Mouse (Mus musculus) liver, embryonic 11.5 days (tissue): ENCODE measurements around the gene Kdm4c. TPM values are rescaled to one million over a fixed set of nuclear protein-coding genes. Genes with fewer than 3 reads are reported as not detected.

Experiments
- ATAC-seq: fragments of 200-750 bp; cut with Nextera tagmentation; replicated peaks from 2 replicates; pipeline ENCODE4 v1.8.0; 2017; ENCODE audit warnings: moderate number of reproducible peaks, mild to moderate bottlenecking, moderate TSS enrichment, moderate library complexity; ENCODE audit not compliant: low FRiP score
- DNase-seq: peaks from one replicate; pipeline ENCODE4 v3.0.0-alpha.2; 2017; ENCODE audit warnings: low spot score
- H3K27ac ChIP-seq: fragments of 300-500 bp; sonication (generic); 2 replicates; pipeline ENCODE4 v1.5.1; 2014; ENCODE audit warnings: mild to moderate bottlenecking, low read depth, low read length, control low read depth
- H3K27me3 ChIP-seq: fragments of 300-500 bp; sonication (generic); replicated peaks from 2 replicates; pipeline ENCODE4 v1.6.1; 2014; ENCODE audit warnings: low read length, mixed read lengths; ENCODE audit not compliant: control insufficient read depth, insufficient read depth
- H3K36me3 ChIP-seq: fragments of 300-500 bp; sonication (generic); 2 replicates; pipeline ENCODE4 v1.6.1; 2014; ENCODE audit warnings: mild to moderate bottlenecking, low read length, moderate library complexity, mixed read lengths; ENCODE audit not compliant: control insufficient read depth, insufficient read depth
- H3K4me1 ChIP-seq: fragments of 300-500 bp; sonication (generic); replicated peaks from 2 replicates; pipeline ENCODE4 v1.6.1; 2014; ENCODE audit warnings: low read length, mixed read lengths; ENCODE audit not compliant: control insufficient read depth, insufficient read depth
- H3K4me2 ChIP-seq: fragments of 300-500 bp; sonication (generic); 2 replicates; pipeline ENCODE4 v1.6.1; 2014; ENCODE audit warnings: mild to moderate bottlenecking, control low read depth, moderate library complexity
- H3K4me3 ChIP-seq: fragments of 300-500 bp; sonication (generic); 2 replicates; pipeline ENCODE4 v1.5.1; 2014; ENCODE audit warnings: low read depth, low read length, control low read depth
- H3K9ac ChIP-seq: fragments of 300-500 bp; sonication (generic); 2 replicates; pipeline ENCODE4 v1.6.1; 2014; ENCODE audit warnings: low read depth, low read length, control low read depth
- H3K9me3 ChIP-seq: fragments of 300-500 bp; sonication (generic); 2 replicates; pipeline ENCODE4 v1.6.1; 2016; ENCODE audit warnings: low read length, inconsistent platforms, mixed read lengths; ENCODE audit not compliant: control insufficient read depth
- WGBS: fragments of 180-500 bp; shearing (Covaris S2); extraction: QIAGEN DNeasy Blood & Tissue Kit; methylation state at CpG from one replicate; pipeline ENCODE4 v1.1.7; 2014; 5-methylcytosine and 5-hydroxymethylcytosine counted together
- polyA plus RNA-seq: library from polyadenylated mRNA; unstranded; fragments of >200 nt; fragmentation: Nextera tagmentation; extraction: Ambion mirVana; gene quantifications from 2 replicates; pipeline ENCODE4 v1.2.1, GENCODE M21; 2014

Kdm4c gene
- polyA plus RNA-seq, 1 experiment from 2014 or later, result 9.9 TPM

DNA sequence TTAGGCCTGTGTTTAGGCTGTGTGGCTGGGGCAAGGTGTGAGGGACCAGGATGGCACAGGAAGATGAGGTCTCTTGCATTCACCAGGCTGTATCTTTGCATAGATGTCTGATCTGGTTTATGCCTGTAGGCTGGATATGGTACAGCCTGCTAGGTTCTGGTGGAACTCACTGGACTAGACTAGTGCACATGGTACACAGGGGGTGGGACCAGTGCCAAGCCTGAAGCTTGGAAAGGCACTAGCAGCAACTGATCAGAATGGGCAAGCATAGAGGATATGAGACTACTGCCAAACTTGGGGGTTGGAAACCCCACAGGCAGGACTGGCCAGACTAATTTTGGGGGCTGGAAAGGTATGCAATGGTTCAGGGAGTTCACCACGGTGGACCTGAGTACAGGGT, 35.2 kb downstream of the Kdm4c start:
- ATAC-seq (0 out of 2 replicates have a peak, but pooled peaks have one; percentile 10), DNase-seq (no peak)
- H3K9ac ChIP-seq, result no peak overlapping the region
- H3K4me2 ChIP-seq, result no peak overlapping the region
- no peak overlapping the region for H3K4me3 ChIP-seq
- no peak overlapping the region for H3K27ac ChIP-seq
- no peaks in the 10 kb centered on the region for H3K27me3 ChIP-seq
- WGBS, result 73% methylated on average over 1 of the region's 1 CpGs
- no peaks in the 10 kb centered on the region for H3K4me1 ChIP-seq
- H3K9me3 ChIP-seq, result no peaks in the 10 kb centered on the region
- H3K36me3 ChIP-seq, result no peaks in the 10 kb centered on the region

DNA sequence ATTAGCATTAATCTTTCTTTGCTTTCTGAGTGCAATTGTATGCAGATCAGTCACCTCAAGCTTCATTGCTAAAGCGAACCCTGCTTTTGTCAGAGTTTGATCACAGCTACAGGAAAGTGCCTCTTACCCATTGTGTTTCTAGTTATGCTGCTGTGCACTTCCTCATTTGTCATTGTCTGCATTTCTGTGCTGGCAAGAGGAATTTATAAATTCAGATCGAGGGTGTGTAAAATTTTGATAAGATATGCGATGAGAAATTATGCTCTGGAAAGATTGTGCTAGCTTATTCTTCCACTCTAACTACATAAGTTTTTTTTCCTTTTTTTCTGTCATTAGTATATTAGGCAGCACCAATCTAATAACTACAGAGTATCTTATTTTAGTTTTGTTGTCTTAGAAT, 37.9 kb downstream of the Kdm4c start:
- Histone ChIP-seq H3K27me3 (no peaks in the 10 kb centered on the region), H3K9ac (no peak overlapping the region), H3K4me2 (no peak overlapping the region), H3K27ac (no peak overlapping the region), H3K36me3 (no peaks in the 10 kb centered on the region), H3K4me1 (no peaks in the 10 kb centered on the region), H3K9me3 (no peaks in the 10 kb centered on the region), H3K4me3 (no peak overlapping the region)
- 71% methylated on average over 3 of the region's 3 CpGs for WGBS
- ATAC-seq (no peak), DNase-seq (no peak)

DNA sequence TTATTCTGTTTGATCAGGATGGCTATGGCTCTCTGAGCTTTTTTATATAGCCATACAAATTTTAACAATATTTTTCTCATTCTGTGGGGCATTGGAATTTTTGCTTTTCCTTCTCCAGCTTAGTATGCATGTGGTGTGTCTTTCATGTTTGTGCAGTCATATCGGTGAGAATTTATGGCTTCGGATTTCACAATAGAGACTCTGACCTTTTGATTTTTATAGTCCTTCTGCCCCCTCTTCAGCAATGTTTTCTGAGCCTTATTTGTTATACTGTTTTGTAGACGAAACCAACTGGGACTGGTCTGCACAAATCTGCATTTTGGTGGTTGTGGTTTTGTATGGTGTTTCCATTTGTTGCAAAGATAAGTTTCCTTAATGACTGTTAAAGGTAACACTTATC, 45.6 kb downstream of the Kdm4c start:
- Histone ChIP-seq H3K27ac (no peak overlapping the region), H3K9me3 (no peaks in the 10 kb centered on the region), H3K27me3 (no peaks in the 10 kb centered on the region), H3K36me3 (no peaks in the 10 kb centered on the region), H3K4me1 (no peaks in the 10 kb centered on the region), H3K4me2 (no peak overlapping the region), H3K9ac (no peak overlapping the region), H3K4me3 (no peak overlapping the region)
- 89% methylated on average over 3 of the region's 3 CpGs for WGBS
- ATAC-seq, result no peak
- DNase-seq, result no peak

DNA sequence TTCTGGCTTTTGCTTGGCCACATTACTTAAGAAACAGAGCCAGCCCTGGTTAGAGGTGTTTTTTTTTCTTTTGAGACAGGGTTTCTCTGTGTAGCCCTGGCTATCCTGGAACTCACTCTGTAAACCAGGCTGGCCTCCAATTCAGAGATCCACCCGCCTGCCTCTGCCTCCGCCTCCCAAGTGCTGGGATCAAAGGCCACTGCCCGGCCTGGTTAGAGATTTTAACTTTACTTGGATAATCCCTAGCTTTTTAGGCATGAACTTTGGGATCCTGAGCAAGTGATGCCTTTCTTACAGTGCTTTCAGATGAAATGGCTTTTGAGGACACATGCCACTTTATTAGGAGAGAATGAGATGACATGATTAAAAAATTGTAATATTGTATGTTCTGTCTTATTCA, 52.4 kb downstream of the Kdm4c start:
- DNase-seq (no peak), ATAC-seq (no peak)
- Histone ChIP-seq H3K27ac (no peak overlapping the region), H3K4me1 (no peaks in the 10 kb centered on the region), H3K4me2 (no peak overlapping the region), H3K4me3 (no peak overlapping the region), H3K27me3 (no peaks in the 10 kb centered on the region), H3K9ac (no peak overlapping the region), H3K36me3 (no peaks in the 10 kb centered on the region), H3K9me3 (no peaks in the 10 kb centered on the region)
- WGBS, result 90% methylated on average over 3 of the region's 3 CpGs

DNA sequence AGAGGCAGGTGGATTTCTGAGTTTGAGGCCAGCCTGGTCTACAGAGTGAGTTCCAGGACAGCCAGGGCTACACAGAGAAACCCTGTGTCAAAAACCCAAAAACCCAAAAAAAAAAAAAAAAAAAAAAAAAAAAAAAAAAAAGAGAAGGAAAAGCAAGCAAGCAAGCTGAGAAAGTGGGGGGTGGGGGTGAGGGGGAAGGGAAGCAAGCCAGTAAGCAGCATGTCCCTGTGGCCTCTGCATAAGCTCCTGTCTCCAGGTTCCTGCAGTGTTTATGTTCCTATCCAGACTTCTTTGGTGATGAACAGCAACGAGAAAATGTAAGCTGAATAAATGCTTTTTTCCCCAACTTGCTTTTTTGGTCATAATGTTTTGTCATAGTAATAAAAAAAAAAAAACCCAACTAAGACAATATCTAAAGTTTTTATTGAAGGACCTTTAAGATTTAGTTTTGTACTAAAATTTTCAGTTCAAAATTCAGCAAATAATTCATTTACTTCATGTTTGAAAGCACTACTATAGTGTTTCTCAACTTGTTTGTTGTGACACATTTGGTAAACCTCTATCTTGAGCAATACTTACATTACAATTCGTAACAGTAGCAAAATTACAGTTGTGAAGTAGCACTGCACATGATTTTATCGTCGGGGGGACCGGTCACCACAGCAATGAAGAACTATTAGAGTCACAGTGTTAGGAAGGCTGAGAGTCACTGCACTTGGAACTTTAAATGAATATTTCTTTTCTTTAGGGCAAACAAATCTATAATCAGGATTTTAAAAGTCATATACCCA, 63.2 kb downstream of the Kdm4c start:
- WGBS, result 88% methylated on average over 5 of the region's 5 CpGs
- ATAC-seq, result no peak

DNA sequence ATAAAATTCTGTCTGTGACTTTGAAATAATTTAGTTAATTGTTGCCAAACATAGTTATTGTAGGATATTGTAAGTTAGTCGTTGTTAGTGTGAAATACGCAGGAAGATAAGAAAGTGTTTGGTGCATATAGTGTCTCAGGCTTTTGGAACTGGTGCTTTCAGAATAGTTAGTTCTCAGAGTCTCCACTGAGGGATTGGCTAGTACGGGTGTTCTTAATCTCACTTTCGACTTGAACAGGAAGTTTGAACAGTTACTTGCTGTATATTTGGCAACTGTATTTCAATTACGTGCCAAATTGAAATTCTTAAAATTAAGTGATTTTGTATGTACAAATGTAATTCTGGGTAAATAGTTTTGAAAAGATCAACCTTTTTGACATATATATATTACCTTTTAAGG, 68.8 kb downstream of the Kdm4c start:
- Histone ChIP-seq H3K4me3 (no peak overlapping the region), H3K36me3 (0 out of 2 replicates have a peak, but pooled peaks cover 2% of the 10 kb centered on the region), H3K4me2 (no peak overlapping the region), H3K27ac (no peak overlapping the region), H3K27me3 (no peaks in the 10 kb centered on the region), H3K4me1 (no peaks in the 10 kb centered on the region), H3K9me3 (no peaks in the 10 kb centered on the region), H3K9ac (no peak overlapping the region)
- 88% methylated on average over 5 of the region's 5 CpGs for WGBS
- ATAC-seq, result no peak
- no peak for DNase-seq

More for the DNA sequence above, 63.2 kb downstream of the Kdm4c start:
- no peak for DNase-seq
- H3K9me3 ChIP-seq, result no peaks in the 10 kb centered on the region
- no peaks in the 10 kb centered on the region; the same call in 1 of the 2 replicates for H3K36me3 ChIP-seq
- H3K4me2 ChIP-seq, result no peak overlapping the region
- H3K4me3 ChIP-seq, result no peak overlapping the region
- H3K27ac ChIP-seq, result no peak overlapping the region
- H3K4me1 ChIP-seq, result no peaks in the 10 kb centered on the region
- H3K27me3 ChIP-seq, result no peaks in the 10 kb centered on the region
- no peak overlapping the region for H3K9ac ChIP-seq

DNA sequence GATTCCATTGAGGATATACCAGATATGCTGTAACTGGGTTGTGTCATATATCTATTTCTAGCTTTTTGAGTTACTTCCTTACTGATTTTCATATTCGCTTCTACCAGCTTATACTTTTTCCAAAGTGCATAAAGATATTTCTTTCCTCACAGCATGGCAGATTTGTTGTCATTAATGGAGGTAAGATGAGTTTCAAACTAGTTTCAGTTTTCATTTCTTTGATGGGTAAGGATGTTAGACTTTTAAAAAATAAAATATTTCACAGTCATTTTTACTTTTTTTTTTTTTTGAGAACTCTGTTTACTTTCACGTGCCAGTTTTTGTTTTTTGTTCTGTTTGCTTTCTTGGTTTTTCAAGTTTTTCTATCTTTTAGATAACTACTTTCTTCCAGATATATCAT, 70.6 kb downstream of the Kdm4c start:
- WGBS, result 87% methylated on average over 2 of the region's 2 CpGs
- DNase-seq (no peak), ATAC-seq (no peak)
- Histone ChIP-seq H3K4me1 (no peaks in the 10 kb centered on the region), H3K4me2 (no peak overlapping the region), H3K4me3 (no peak overlapping the region), H3K27ac (no peak overlapping the region), H3K27me3 (no peaks in the 10 kb centered on the region), H3K9ac (no peak overlapping the region), H3K36me3 (peaks cover 2% of the 10 kb centered on the region; the same call in 1 of the 2 replicates), H3K9me3 (no peaks in the 10 kb centered on the region)

DNA sequence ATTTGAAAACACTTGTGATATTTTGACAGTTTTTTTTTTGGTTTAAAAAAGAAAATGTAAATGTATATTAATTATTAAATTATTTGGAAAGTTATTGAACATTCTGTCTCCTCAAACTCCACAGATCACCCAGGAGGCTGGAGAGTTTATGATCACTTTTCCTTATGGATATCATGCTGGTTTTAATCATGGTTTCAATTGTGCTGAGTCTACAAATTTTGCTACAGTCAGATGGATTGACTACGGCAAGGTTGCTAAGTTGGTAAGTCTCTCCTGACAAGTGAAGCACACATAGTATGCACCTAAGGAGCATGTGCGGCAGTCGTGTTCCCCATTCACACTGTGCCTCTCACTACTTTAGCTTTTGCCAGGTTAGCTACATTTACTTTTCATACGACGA, 73.1 kb downstream of the Kdm4c start:
- no peak overlapping the region for H3K4me2 ChIP-seq

DNA sequence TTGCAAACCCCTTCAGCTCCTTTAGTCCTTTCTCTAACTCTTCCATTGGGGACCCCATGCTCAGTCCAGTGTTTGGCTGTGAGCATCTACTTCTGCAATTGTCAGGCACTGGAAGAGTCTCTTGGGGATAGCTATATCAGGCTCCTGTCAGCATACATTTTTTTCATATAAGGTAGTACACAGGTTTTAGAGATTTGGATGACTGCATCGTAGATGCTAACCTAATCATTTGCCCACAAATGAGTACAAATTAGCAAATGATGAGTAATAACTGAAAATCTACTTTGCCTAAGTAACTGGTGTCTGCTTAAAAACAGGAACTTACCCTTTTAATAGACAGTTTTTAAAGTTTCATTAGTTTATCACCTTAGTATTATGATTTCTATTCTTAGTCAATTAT, 77.0 kb downstream of the Kdm4c start:
- H3K36me3 ChIP-seq, result peaks cover 2% of the 10 kb centered on the region; the same call in 1 of the 2 replicates
- H3K9ac ChIP-seq, result no peak overlapping the region
- no peaks in the 10 kb centered on the region for H3K9me3 ChIP-seq
- H3K4me3 ChIP-seq, result no peak overlapping the region
- 100% methylated on average over 1 of the region's 1 CpGs for WGBS
- no peaks in the 10 kb centered on the region for H3K27me3 ChIP-seq
- H3K27ac ChIP-seq, result no peak overlapping the region
- ATAC-seq (no peak), DNase-seq (no peak)
- no peaks in the 10 kb centered on the region for H3K4me1 ChIP-seq
- H3K4me2 ChIP-seq, result no peak overlapping the region

More for the DNA sequence above, 73.1 kb downstream of the Kdm4c start:
- Histone ChIP-seq H3K36me3 (peaks cover 2% of the 10 kb centered on the region; the same call in 1 of the 2 replicates), H3K27ac (no peak overlapping the region), H3K4me3 (no peak overlapping the region), H3K9ac (no peak overlapping the region), H3K27me3 (no peaks in the 10 kb centered on the region), H3K4me1 (no peaks in the 10 kb centered on the region), H3K9me3 (no peaks in the 10 kb centered on the region)
- ATAC-seq (no peak), DNase-seq (no peak)
- WGBS, result 92% methylated on average over 5 of the region's 5 CpGs
